Mouse (Mus musculus) olfactory bulb, adult 2 months (tissue): ENCODE data around the gene Ube2e3. TPM values are rescaled to one million over a fixed set of nuclear protein-coding genes. Genes with fewer than 3 reads are reported as not detected.

Experiments
- H3K27ac ChIP-seq: fragments of 200-500 bp; 2 replicates; pipeline ENCODE4 v1.5.1; 2012; ENCODE audit warnings: low read depth, low read length; ENCODE audit not compliant: insufficient read depth
- H3K4me1 ChIP-seq: fragments of 200-500 bp; 2 replicates; pipeline ENCODE4 v1.6.1; 2012; ENCODE audit warnings: low read length; ENCODE audit not compliant: control insufficient read depth, insufficient read depth
- H3K4me3 ChIP-seq: fragments of 200-500 bp; 2 replicates; pipeline ENCODE4 v1.5.1; 2012; ENCODE audit warnings: mild to moderate bottlenecking, low read depth, low read length, moderate library complexity; ENCODE audit not compliant: insufficient read depth
- CTCF ChIP-seq: fragments of 200-500 bp; IDR thresholded peaks from 2 replicates; pipeline ENCODE4 v1.5.1; 2012; ENCODE audit warnings: low read depth, mild to moderate bottlenecking, low read length, moderate library complexity; ENCODE audit not compliant: insufficient read depth
- POLR2A ChIP-seq: fragments of 200-500 bp; IDR thresholded peaks from 2 replicates; pipeline ENCODE4 v1.6.1; 2012; ENCODE audit warnings: mild to moderate bottlenecking, low read depth, low read length, moderate library complexity; ENCODE audit not compliant: insufficient read depth
- WGBS: fragments of 180-500 bp; shearing (Covaris S2); methylation state at CpG from one replicate; pipeline ENCODE4 v1.1.7; 2018; 5-methylcytosine and 5-hydroxymethylcytosine counted together
- polyA plus RNA-seq: library from polyadenylated mRNA; stranded (reverse); fragments of >200 nt; gene quantifications from 2 replicates; pipeline ENCODE4 v1.2.4, GENCODE M21; 2012; ENCODE audit warnings: low replicate concordance; ENCODE audit not compliant: missing spikeins, insufficient read depth, insufficient read length

The Ube2e3 gene
- not detected in 2 replicates for polyA plus RNA-seq

GRCm38 (mm10) chr2:78867726-78868510 is at the start of gene Ube2e3:
TSS of gene Ube2e3 (plus strand) at chr2:78868124.
- peak within 1 kb of the TSS; percentile 75 for H3K27ac ChIP-seq
- no peaks in the 10 kb centered on the region; the same call in 1 of the 2 replicates for H3K4me1 ChIP-seq
- TF ChIP-seq CTCF (no peak), POLR2A (no peak)
- peak within 1 kb of the TSS; percentile 88 for H3K4me3 ChIP-seq
- 17% methylated on average over 14 of the region's 14 CpGs for WGBS

- H3K4me3 ChIP-seq = no peak overlapping the region
- no peak overlapping the region for H3K27ac ChIP-seq
- no peaks in the 10 kb centered on the region for H3K4me1 ChIP-seq
- TF ChIP-seq CTCF = no peak
- TF ChIP-seq POLR2A = no peak
- WGBS = 98% methylated on average over 3 of the region's 3 CpGs
Measured at GRCm38 (mm10) chr2:78829887-78830286, 38.0 kb upstream of the Ube2e3 start.

- Histone ChIP-seq H3K4me3 (no peak overlapping the region), H3K27ac (no peak overlapping the region), H3K4me1 (no peaks in the 10 kb centered on the region)
- 85% methylated on average over 7 of the region's 7 CpGs for WGBS
- TF ChIP-seq POLR2A = no peak
- TF ChIP-seq CTCF = no peak
Measured at GRCm38 (mm10) chr2:78841494-78842224, 26.3 kb upstream of the Ube2e3 start.

- H3K4me1 ChIP-seq = no peaks in the 10 kb centered on the region
- no peak overlapping the region for H3K4me3 ChIP-seq
- no peak overlapping the region for H3K27ac ChIP-seq
- WGBS = 92% methylated on average over 5 of the region's 5 CpGs
- TF ChIP-seq POLR2A (no peak), CTCF (no peak)
Measured at GRCm38 (mm10) chr2:78844365-78844764, 23.6 kb upstream of the Ube2e3 start.

GRCm38 (mm10) chr2:78845274-78845673 is 22.6 kb upstream of the Ube2e3 start:
- 94% methylated on average over 12 of the region's 12 CpGs for WGBS
- TF ChIP-seq CTCF = no peak
- no peak for TF ChIP-seq POLR2A

GRCm38 (mm10) chr2:78845717-78846116 is 22.2 kb upstream of the Ube2e3 start:
- Histone ChIP-seq H3K27ac (no peak overlapping the region), H3K4me1 (no peaks in the 10 kb centered on the region), H3K4me3 (no peak overlapping the region)
- TF ChIP-seq POLR2A (no peak), CTCF (no peak)
- WGBS = 90% methylated on average over 10 of the region's 10 CpGs

More at GRCm38 (mm10) chr2:78845274-78845673, 22.6 kb upstream of the Ube2e3 start:
- Histone ChIP-seq H3K27ac (no peak overlapping the region), H3K4me3 (no peak overlapping the region), H3K4me1 (no peaks in the 10 kb centered on the region)

GRCm38 (mm10) chr2:78854315-78854714 is 13.6 kb upstream of the Ube2e3 start:
- no peaks in the 10 kb centered on the region for H3K4me1 ChIP-seq
- no peak overlapping the region for H3K27ac ChIP-seq
- no peak for TF ChIP-seq CTCF
- TF ChIP-seq POLR2A = no peak
- H3K4me3 ChIP-seq = no peak overlapping the region
- WGBS = 74% methylated on average over 8 of the region's 8 CpGs

GRCm38 (mm10) chr2:78858628-78859027 is 9.3 kb upstream of the Ube2e3 start:
- no peaks in the 10 kb centered on the region for H3K4me1 ChIP-seq
- 90% methylated on average over 6 of the region's 6 CpGs for WGBS
- H3K27ac ChIP-seq = no peak overlapping the region
- TF ChIP-seq CTCF (no peak), POLR2A (no peak)
- H3K4me3 ChIP-seq = no peak overlapping the region
